Mouse (Mus musculus) thymus, postnatal 0 days (tissue): Measurements from ENCODE around the gene Gdpd1. TPM values are rescaled to one million over a fixed set of nuclear protein-coding genes. Genes with fewer than 3 reads are reported as not detected.
"Not testable (repeated sequence)": the region's sequence is repeated elsewhere in the genome, so short reads cannot be mapped to it uniquely, and the experiment has no call there.

Experiments
- DNase-seq: peaks from one replicate; pipeline ENCODE4 v3.0.0-alpha.2; 2015; ENCODE audit warnings: low spot score
- polyA plus RNA-seq: library from polyadenylated mRNA; unstranded; fragments of >200 nt; fragmentation: Nextera tagmentation; extraction: Ambion mirVana; gene quantifications from 2 replicates; pipeline ENCODE4 v1.2.1, GENCODE M21; 2015

Gene Gdpd1
- 12.6 and 14.6 TPM in 2 replicates for polyA plus RNA-seq

- DNase-seq, result peak; percentile 96
Observed at GRCm38 (mm10) chr11:87073866-87074440, at the start of gene Gdpd1. Gene Gdpd1, minus strand, starts transcription at chr11:87074062.

GRCm38 (mm10) chr11:87121864-87122263, 48.0 kb upstream of the Gdpd1 start:
- DNase-seq, result no peak

GRCm38 (mm10) chr11:87110172-87110909, 36.5 kb upstream of the Gdpd1 start:
- no peak for DNase-seq

DNA sequence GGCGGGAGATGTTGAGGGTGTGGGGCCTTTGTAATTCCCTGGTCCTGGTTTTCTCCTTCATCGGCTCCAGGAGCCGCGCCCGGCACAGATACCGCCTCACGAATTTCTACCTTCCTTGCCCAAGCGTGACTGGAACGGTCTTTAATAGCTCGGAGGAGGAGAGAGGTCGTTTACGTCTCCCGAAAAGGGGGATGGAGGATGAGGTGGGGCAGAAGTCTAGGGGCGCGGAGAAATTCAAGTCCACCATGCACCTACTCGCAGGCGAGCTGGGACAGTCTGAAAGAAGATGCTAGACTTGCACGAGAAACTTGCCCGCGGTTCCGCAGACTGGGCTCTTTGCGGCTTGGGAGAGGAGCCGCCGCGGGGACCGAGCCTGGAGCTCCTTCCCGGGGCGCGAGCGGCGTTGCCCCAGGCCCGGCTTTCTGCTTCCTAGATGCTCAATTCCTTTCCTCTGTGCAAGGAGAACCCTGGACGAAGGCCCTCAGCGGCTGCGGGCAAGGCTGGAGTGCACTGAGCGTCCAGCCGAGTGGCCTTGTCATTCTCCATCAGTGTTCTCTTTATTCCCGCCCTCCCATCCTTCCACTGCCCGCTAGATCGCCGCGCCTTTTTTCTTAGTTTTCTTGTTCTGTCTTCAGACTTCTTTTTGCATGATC, 35.8 kb upstream of the Gdpd1 start:
- no peak for DNase-seq

DNA sequence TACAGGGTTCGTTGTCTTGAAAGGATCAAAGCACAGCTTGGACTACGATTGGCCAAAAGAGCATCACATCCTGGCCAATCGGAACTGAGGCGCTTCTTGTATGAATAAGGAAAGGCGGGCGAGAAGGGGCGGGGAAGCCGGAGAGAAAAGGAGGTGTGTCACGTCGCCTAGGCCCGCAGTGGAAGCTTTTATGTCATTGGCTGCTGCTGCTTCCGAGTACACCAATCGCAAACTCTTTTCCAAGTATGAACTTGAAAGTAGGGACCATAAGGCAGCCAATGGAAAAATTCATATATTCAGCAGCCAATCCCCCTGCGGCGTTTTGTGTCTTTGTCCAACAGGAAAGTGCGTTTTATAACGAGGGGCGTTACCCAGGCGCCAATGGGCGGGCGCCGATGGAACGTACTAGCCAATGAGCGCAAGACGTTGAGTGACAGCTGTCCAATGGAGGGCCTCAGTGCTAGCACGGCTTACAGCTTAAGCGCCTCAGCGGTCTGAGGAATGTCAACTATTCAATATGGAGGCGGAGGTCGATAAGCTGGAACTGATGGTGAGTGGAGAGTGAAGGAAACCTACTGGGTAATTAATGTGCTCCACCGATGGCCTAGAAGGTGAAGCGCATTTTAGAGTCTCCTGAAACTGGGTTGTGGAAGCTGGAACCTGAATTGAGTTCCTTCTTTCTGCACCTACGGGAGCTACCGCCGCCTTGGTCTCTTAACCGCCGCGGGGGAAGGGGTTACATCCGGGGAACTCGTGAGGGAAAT, 35.1 kb upstream of the Gdpd1 start, which contains the start of gene Ska2:
Gene Ska2 (plus strand): TSS at position 480 of the 764 bp plus-strand sequence.
- peak; percentile 99 for DNase-seq

DNA sequence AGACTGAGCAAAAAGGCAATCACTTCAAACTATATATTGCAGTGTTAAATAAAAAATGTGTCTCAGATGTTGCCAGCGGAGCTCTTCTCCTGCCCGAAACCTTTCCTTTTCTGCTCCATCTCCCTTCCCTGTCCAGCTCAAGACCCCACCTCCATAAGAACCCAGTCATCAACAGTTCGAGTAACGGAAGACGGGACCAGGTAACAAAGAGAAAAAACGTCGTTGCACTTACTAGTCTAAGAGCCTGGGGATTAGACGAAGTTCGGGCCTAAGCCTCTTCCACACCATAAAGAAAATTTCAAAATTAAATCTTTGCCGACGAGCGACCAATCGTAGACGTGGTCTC, 34.5 kb upstream of the Gdpd1 start, which contains the start of gene Prr11:
Gene Prr11 (minus strand): TSS at position 300 of the 346 bp plus-strand sequence.
- no peak for DNase-seq

- DNase-seq, result no peak
Observed at GRCm38 (mm10) chr11:87087142-87087541, 13.3 kb upstream of the Gdpd1 start.

DNA sequence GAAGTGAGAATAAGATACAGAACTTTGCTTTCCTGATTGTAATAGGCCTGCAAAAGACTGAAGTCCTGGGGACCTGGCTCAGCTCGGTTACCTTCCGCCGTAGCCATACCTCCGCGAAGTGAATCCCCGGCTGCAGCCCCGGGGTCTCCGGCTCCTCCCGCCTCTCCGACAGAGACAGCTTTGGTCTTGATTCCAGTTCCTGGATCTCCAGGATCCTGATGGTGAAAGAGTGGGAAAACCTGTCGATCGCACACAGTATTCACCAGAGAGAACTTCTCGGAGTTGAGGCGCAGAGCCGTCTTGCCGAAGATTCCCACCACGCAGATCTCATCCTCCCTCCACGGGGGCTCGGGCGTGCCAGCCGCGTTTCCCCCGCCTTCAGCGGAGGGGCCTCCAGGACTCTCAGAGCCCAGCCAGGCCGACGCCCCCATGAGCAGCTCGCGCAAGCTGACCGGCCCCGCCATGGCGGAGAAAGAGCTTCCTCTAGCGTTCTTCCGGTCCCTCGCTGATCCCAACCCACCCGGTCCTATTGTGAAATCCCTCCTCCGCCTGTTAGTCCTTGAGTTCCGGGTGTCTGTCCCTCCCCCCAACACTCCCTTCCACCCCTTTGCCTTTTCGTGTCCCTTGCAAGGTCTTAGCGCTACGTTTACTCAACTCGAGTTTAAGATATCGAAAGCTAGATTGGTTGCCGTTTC, 12.6 kb upstream of the Gdpd1 start, which contains the start of gene Smg8:
Gene Smg8 (minus strand): TSS at position 485 of the 695 bp plus-strand sequence.
- peak; percentile 83 for DNase-seq

DNA sequence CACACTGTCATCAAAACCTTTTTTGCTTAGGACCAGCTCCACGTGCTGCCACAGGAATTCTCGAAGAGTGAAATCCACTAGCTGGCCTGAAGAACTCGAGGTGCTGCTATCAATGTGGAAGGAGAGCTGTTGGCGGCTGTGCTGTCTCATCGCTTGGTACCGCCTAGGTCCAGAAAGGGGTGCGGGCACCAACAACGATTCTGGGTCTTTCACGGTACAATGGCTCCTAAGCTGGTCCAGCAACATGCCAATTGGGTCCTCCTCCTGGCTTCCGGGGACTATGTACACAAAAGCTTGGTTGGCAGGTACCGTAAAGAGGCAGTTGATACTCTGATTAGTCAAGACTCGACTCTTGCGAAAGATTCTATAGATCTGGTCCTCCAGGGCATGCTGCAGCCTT, 11.6 kb upstream of the Gdpd1 start:
- DNase-seq, result no peak

DNA sequence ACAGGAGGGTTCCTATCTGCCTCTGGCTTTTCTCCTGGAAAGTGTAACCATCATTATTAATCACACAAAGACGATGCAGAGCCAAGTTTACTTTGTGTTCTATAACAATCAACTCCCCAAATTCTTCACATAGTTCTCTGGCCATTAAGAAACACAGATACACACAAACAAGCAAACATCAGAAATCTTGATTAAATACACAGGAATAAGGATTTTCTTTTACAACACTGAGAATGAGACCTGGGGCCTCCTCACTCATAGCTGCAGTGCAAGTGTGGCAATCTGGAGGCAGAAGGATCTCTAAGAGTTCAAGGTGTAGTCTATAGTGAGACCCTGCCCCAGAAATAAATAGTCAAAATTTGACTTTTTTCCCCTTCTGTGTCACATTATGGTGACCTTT, 9.8 kb upstream of the Gdpd1 start:
- no peak for DNase-seq

DNA sequence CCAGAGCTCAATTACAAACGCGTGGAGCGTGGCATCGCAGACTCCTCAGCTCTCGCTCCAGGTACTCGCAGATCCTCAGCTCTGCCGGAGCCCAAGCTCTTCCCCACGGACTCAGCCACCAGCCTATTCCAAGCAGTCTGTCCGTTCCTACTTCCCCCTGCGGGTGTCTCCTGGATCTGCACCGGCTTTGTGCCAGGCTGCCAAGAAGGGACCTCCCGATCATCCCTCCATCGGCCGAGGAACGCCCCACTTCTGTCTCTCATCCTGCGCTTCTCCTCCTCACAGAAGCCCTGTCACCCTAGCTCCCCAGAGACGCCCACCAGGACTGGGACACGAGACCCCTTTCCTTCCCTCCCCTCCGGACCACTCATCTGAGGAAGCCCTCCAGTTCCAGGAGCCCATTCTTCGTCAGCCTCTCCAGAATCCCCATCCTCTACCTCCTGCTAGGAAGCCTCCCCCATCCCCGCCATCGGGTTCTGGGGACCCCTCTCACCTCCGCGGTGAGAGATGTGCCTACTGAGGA, 458 bp downstream of the Gdpd1 start:
- peak; percentile 51 for DNase-seq

DNA sequence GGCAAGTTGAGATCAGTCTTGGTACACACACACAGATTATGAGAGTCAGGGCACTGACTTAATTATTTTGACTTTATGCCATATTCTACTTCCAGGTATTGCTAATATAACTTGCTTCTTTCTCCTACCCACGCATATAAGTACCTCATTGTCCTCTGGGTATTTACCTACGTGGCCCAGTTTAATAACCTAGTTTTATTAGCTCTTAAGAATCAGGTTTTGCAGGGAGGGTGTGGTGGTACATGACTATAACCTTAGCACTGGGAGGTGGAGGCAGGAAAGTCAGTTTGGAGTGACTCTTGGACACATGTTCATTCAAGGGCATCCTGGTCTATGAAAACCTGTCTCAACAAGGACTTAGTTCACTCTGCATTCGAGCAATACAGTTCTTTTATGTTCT, 11.8 kb downstream of the Gdpd1 start:
- DNase-seq, result no peak

DNA sequence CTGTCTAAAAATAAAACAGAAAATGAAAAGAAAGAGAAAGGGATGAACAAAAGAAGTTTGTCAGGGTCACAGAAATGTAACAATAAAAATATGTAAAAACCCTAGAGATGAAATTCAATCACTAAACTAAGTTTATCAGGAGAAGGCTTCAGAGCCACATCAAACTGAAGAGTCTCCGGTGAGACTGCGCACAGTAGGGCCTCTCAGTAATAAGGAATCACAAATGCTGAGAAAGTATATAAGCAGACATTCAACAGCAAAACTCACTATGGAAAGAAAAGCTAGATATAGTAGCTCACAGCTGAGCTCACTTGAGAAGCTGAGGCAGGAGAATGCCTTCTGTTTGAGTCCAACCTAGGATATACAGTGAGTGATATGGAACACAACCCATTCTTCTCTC, 13.5 kb downstream of the Gdpd1 start:
- no peak for DNase-seq

GRCm38 (mm10) chr11:87056286-87056685, 17.6 kb downstream of the Gdpd1 start:
- DNase-seq, result no peak

GRCm38 (mm10) chr11:87048900-87049299, 25.0 kb downstream of the Gdpd1 start:
- DNase-seq, result not testable (repeated sequence)

GRCm38 (mm10) chr11:87046968-87047367, 26.9 kb downstream of the Gdpd1 start:
- DNase-seq, result no peak

DNA sequence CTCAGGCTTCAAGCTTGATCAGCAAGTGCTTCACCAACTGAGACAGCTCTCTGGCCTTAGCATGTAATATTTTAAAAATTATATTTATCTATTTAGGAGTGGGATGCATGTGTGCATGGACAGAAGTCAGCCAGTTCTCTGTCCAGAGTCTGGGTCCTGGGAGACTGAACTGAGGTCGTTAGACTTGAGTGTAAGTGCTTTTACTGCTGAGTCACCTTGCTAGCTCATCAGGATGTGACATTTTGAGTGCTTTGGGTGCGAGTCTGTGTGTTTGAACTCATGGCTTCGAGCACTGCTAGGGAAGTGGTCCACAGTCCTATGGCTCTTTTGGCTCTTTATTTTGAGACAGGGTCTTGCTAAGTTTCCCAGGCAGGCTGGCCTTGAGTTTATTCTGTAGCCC, 30.8 kb downstream of the Gdpd1 start:
- DNase-seq, result no peak

DNA sequence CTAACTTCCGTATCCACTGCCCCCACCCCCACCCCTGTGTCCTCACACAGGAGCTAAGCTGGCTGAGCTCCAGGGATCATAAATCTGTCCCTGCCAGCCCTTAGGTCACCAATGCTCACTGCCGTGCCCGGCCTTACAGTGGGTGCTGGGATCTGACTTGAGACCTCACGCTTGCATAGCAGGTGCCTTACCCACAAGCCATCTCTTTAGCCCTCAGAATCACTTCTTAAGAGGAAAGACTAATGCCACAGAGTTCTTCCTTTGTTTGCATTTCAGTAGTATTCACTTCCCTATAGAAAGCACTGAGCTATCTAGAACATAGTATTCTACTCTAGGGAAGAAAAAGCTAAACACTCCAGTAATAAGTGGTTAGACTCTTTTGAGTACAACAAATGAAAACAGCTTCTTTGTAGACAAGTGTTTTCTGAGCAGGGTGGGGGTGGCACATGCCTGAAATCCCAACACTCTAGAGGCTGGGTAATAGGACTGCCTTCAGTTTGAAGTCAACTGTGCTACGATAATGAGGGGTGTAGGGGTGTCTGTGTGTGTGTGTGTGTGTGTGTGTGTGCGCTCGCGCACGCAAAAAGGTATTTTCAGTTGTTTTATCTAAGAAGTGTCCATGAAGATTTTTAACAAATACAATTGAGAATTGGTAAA, 34.4 kb downstream of the Gdpd1 start:
- DNase-seq, result no peak

GRCm38 (mm10) chr11:87036180-87036579, 37.7 kb downstream of the Gdpd1 start:
- no peak for DNase-seq

- no peak for DNase-seq
Observed at GRCm38 (mm10) chr11:87028212-87028611, 45.6 kb downstream of the Gdpd1 start.
